Mouse (Mus musculus): ENCODE results near the gene Pdxp.
"Not testable (repeated sequence)": the region's sequence is repeated elsewhere in the genome, so short reads cannot be mapped to it uniquely, and the experiment has no call there.

Pdxp gene

DNA sequence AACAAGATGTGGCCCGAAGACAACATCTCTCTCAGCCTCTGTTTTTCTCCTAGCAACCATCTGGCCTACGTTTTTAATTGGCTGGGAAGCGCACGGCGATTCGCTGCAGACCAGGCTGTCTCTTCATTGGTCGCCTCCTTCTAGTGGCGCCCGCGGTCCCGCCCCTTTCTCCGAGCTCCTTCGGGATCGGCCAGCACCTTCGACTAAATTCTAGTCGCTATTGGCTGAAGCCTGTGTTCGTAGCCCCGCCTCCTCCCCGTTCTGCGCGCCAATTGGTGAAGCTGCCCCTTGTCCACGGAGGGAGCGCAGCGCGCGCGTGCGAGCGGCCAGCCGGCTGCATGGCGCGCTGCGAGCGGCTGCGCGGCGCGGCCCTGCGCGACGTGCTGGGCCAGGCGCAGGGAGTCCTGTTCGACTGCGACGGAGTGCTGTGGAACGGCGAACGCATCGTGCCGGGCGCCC lies at the start of gene Pdxp:
Gene Pdxp, plus strand, starts transcription at position 288 of the 459 bp plus-strand sequence.
- peak; percentile 96 to 98 for DNase-seq (ENCODE audit: low spot score in 2 of 2)

DNA sequence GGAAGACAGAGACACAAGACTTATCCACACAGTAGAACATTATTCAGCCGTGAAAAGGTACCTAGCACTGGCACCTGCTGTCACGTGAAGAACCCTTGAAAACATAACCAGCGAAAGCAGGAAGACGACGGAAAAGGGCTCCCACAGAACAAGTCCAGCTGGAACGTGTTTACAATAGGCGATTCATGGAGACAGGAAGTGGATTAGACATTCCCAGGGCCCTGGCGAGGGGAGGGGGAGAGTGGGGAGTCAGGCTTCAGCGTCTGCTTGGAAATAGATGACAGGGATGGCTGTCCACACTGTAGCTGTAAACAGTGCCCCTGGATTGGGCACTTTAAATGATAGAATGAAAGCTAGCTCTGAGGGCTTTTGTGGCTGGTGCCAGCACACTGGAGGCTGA lies 45.3 kb upstream of the Pdxp start:
- peak in 1 of 2 experiments; percentile 26 for DNase-seq (ENCODE audit: low spot score in 2 of 2)

DNA sequence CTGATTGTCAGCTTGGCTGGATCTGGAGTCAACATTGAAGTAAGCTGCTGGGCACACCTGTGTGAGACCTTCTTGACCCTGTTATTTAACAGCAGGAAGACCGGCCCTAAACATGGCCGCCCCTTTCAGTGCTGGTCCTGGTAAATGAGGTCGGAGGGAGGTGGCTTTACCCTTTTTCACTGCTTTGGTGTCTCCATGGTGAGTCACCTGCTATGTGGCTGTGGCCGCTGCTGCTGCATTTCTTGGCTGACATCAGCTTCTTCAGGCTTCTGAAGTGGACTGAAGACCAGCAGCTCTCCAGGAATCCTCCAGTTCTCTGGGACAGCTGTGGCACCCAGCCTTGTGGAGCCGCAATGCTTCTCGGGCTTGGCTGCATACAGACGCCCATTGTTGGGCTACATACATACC lies 44.9 kb upstream of the Pdxp start:
- DNase-seq (ENCODE audit: low spot score in 2 of 2): no peak

DNA sequence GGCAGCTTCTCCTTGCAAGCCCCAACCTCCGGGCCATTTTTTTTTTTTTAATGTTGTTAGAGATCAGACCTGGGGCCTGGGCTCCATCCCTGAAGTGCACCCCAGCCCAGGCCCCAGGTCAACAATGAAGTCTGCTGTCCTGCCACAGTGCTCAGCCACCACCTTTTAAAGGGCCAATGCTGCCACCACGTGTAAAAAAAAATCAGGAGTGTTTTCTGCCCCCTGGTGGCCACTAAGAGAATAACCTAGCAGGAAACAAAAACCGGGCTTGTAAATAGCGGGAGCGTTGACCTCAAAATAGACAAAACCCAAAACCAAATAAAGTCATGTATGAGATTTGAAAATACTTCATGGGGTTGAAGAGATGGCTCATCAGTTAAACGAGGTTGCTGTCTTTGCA lies 43.9 kb upstream of the Pdxp start:
- peak; percentile 29 to 59 for DNase-seq (ENCODE audit: low spot score in 2 of 2)

DNA sequence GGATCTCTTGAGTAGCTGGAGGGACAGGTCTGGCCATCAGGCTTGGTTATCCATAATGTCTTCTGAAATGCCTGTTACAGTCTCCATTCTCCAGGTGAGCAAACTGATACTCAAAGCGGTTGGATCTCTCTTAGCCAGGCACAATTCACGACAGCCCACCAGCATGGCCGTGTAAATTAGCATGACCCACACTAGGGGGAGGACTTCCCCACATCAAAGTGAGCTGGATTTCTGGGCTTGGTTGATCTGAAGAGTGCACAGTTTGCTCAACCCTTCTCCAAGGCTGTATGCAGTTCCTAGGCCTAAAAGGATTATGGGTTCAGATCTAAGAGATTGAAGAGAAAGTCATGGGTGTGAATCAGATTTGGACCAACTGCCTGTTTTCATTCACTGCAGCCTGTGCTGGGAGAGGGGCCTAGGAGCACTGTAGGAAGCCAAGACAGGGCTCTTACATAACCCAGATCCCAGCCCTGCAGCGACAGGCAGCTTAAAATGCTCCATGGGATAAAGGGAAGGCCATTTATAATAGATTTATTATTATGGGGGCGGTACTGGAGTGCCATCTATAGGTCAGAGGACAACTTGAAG lies 41.6 kb upstream of the Pdxp start:
- DNase-seq (ENCODE audit: low spot score in 2 of 2): no peak

DNA sequence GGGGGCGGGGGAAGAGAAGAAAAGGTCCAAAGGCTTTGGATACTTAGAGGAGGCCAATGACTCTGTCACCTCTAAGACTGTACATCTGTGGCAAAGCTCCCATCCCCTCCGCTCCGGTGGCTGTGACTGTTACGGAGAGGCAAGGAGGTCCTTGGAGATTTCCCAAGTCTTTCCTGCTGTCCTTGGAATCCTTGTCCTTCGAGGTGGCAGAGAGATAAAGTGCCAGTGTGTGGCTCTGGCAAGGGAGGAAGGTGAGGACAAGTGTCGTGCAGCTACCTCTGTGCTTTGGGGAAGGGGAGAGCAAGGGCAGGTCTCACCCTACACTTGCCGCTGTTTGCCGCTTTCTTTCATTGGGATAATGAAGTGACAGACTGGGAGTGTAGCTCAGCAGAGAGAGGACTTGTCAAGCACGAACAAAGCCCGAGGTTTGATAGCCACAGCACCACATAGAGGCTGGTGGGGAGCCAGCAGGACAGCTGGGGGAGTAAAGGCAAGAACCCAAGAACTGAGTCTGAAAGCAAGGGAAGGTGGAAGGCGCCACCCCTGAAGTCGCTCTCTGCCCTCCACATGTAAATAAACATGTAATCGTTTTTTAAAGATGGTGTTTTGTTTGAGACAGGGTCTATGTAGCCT lies 39.8 kb upstream of the Pdxp start:
- DNase-seq (ENCODE audit: low spot score in 2 of 2): no peak

DNA sequence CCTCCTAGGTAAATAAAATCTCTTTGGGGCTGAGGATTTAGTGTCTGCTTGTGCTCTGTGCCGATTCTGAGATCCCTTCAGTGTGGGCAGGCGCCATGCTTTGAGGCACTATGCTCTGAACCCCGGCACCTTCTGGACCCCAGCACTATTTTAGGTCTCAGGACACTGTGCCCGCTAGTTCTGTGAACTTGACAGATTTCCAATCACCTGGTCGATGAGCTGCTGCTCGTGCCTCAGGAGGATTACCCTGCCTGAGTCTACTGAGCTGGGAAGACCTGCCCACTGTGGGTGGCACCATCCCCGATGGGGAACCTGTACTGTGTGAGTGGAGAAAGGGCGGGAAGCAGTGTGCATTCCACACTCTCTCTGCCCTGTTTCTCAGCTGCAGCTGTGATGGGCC lies 38.7 kb upstream of the Pdxp start:
- no peak for DNase-seq (ENCODE audit: low spot score in 2 of 2)

DNA sequence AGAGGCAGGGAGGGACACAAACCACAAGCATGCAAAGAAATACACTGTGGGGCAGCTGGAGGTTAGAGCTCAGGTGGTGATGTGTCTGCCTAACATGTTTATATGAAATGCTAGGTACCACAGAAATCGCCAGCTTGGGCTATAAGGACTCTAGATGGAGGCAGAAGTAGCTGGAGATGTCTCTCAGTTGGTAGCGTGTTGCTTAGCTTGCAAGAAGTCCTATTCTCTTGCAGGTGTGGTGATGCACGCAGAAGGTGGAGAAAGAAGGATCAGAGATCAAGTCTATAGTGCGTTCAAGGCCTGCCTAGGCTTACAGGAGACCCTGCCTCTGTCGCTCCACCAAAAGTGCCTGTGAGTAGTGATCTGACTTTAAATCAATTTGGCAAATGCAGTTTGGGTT lies 38.2 kb upstream of the Pdxp start:
- no peak for DNase-seq (ENCODE audit: low spot score in 2 of 2)

DNA sequence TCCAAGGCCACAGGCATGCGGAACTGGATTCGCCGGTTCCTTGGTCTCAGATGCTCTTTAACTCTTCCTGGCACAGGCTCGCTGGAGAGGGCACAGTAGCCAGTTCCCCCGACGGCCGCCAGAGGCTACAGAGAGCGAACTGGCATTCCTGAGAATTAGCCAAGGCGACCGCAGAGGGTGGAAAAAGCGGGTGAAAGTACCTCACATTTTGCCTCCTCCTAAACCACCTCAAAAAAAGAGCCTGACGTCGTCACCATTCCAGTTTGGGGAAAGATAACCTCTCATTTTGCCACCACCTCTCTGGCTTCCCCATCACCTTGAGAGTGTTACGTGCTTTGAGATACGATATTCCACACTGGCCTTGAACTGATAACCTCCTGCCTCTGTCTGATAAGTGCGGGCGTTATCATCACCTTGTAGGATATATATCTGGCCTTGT lies 37.4 kb upstream of the Pdxp start:
- peak; percentile 70 to 82 for DNase-seq (ENCODE audit: low spot score in 2 of 2)

DNA sequence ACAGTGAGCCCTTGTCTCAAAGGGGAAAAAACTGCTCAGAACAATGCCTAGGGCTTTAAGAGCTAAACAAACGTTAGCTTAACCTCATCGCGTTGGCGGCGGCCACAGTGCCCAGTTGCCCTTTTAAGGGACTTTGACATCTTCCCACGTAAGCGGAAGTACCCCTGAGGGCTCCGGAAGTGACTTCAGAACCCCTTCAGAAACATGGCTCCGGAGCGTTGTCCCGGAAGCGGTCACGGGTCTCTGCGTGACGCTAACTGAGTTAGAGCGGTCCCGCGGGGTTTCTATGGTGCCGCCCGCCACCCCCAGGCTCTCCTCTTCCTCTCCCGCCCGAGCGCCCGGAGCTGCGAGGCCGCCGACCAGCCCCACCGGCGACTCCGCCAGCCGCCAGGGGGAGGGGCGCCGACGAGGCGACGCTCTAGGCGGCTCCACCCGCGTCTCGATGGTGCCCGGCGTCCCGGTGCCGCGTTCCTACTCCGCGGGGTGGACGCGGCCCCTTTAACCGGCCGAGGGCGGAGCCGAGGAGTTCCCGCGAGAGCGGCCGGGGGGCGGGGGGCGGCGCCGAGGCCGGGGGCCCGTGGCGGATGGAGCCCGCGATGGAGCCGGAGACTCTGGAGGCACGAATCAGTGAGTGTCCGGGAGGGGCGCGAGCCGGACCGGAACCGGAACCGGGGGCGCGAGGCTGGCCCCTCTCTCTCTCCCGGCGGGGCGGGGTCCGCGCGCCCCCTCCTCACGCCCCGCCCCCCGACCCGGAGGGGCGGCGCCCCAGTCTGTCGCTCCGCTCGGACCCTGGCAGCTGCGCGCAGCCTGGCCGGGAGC lies 36.5 kb upstream of the Pdxp start, which contains the start of gene Gga1:
Gene Gga1, plus strand, starts transcription at position 200 of the 819 bp plus-strand sequence.
- peak; percentile 95 to 98 for DNase-seq (ENCODE audit: low spot score in 2 of 2)

DNA sequence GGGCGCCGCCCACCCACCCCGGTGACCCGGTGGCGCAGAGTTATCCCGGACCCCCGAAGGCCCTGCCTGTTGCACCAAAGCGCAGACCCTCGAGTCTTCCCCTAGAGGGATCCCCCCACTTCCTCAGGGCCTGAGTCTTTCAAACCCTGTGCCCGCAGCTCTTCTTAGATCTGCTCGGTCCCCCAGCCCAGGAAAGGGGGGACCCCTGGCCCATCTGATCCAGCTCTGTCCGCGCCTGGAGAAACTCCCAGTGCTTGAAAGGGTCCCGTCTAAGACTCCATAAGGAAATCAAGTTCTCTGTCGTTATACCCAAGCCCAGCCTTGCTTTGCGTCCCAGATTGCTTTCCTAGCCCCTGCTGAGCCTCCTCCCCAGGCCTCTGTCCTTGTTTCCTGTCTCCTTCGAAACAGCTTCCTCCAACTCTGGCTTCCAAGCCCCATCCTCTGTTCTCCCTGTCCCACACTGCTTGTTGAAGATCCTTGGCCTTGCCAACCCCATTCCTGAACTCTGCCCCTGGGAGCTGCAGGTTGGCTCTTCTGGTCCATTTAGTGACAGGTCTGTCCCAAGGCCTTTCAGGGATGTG lies 35.8 kb upstream of the Pdxp start:
- DNase-seq (ENCODE audit: low spot score in 2 of 2): peak in 1 of 2 experiments; percentile 14

DNA sequence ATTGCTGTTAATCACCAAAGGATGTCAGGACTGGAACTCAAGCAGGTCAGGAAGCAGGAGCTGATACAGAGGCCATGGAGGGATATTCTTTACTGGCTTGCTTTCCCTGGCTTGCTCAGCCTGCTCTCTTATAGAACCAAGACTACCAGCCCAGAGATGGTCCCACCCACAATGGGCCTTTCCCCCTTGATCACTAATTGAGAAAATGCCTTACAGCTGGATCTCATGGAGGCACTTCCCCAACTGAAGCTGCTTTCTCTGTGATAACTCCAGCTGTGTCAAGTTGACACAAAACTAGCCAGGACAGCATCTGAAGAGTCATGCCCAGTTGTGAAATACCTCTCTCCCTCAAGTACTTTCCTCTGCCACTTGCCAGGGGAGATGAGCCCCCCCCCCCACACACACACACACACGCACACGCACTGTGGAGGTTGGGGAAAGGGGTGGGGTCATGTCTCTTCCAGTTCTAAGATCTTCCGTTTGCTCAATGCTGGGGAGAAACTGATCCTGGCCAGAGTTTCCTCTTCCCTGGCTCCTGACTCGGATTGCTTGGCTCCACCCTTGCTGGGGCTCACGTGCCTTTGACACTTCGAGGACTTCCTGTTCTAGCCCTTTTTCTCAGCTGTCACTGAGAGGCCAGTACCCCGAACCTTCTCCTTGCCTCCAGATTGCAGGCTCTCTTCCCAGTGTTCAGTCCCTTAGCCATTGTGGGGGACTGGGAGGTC lies 34.8 kb upstream of the Pdxp start:
- not testable (repeated sequence) for DNase-seq (ENCODE audit: low spot score in 2 of 2)

DNA sequence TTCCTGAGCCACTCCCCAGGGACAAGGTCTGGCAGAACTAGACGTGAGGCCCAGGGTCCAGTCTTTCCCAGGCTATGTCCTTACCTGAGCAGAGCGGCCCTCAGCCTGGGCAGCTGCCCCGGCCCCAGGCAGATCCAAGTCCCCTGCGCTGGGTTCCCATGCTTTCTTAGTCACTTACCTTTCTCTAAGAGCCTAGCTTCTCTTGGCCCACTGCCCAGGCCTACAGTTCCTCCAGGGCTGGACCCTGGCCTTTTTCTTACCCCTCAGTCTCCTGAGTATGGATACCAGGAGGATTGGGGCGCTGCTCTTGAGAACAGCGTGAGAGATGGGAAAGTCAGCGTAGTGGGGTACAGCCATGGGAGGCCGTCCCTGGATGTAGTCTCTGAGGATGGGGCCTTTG lies 33.3 kb upstream of the Pdxp start:
- no peak for DNase-seq (ENCODE audit: low spot score in 2 of 2)

DNA sequence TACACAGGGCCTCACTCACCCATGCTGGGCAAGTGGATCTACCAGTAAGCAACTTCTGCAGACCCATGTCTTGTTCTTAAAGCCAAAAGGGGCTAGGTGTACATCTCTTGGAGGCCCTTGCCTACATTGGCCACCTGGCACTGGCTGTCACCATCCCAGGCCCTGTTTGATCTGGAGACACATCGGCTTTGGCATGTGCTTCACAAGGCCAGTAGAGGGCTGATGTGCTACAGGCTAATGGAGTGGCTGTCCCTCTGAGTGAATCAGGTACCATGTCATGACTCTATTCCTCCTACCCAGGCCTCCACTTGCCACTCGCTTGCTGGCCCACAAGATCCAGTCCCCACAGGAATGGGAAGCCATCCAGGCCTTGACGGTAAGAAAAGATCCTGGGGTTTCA lies 31.9 kb upstream of the Pdxp start:
- no peak for DNase-seq (ENCODE audit: low spot score in 2 of 2)

DNA sequence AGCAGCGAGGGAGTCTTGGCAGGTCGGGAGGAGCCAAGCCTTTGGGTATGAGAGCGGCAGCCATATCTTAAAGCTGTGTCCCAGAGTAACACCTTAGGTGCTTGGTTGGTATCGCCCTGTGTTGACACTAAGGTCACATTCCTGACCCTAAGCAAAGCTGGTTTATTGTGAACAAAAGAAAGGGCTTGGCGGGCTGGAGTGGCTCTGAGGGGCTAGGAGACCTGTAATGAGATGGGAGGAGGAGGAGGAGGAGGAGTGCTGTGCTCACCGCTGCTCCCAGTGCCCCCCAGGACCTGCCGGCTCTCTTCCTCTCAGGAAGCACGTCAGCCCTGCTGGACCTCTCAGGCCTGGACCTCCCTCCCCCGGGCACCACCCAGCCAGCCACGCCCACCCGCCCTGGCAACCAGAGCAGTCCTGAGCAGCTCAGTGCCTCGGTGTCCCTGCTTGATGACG lies 24.3 kb upstream of the Pdxp start:
- DNase-seq (ENCODE audit: low spot score in 2 of 2): no peak

DNA sequence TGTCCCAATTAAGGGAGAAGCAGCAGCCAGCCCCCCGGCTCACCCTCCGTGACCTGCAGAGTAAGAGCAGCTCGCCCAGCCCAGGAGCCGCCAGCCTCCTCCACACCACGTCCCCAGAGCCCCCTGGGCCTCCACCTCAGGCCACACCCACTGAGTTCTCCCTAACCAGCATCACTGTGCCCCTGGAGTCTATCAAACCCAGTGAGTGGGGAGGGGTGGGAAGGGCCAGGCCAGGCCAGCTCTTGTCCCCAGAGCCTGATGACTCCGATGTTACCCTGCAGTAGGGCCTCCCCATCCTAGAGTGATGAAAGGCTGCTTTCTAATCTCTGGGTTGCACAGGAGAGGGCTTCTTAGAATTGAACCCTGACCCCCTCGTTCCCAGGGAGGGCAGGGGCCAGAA lies 21.3 kb upstream of the Pdxp start:
- DNase-seq (ENCODE audit: low spot score in 2 of 2): no peak

DNA sequence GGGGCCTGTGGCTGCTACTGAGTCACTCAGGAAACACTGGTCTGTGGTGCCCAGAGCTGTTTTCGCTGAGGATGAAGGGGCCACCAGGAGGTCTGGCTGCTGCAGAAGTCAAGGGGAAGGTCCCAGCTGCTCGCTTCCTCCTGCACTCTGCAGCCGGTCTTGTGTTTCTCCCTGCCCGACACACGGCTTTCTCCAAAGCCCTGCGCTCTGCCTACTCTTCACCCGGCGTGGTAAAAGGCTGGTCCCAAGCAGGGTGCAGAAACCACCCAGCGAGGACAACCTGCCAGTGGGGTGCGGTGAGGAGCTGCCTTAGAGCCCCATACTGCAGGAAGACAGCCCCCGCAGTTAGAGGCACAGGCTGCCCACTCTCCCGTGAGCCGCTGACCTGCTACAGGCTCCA lies 19.0 kb upstream of the Pdxp start:
- no peak for DNase-seq (ENCODE audit: low spot score in 2 of 2)

DNA sequence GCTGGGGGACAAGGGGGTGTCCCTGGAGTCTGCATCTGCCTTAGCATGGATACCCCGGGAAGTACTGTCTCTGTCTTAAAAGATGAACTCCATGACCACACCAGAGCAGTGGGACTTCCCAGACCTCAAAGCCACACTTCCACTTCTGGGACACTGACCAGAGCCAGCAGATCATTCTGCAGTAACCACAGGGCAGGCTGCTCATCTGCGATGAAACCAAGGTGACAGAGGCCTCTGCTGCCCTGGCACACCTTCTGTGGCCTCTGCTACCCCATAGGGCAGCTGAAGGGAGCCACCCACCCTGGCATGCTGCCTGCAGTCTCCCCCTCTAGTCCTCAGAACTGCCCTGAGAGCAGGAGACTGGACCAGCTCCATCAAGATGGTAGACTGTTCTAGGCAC lies 18.0 kb upstream of the Pdxp start:
- DNase-seq (ENCODE audit: low spot score in 2 of 2): no peak

DNA sequence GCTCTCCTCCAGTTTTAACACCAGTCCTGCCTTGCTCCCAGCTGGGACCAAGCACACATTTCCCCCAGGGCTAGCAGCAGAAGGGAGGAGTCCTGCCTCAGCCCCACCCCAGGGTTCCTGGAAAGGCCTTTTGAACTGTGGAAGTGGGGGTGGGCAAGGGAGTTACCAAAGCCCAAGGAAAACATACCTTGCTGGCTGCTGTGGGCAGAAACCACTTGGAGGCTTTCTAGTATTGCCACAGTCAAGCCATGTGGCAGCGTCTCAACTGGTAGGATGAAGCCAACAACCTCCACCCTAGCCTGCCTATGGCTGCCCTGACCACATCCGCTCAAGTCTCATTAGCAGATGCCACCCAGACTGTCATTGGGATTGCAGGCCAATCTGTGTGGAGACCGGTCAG lies 17.6 kb upstream of the Pdxp start:
- DNase-seq (ENCODE audit: low spot score in 2 of 2): no peak

DNA sequence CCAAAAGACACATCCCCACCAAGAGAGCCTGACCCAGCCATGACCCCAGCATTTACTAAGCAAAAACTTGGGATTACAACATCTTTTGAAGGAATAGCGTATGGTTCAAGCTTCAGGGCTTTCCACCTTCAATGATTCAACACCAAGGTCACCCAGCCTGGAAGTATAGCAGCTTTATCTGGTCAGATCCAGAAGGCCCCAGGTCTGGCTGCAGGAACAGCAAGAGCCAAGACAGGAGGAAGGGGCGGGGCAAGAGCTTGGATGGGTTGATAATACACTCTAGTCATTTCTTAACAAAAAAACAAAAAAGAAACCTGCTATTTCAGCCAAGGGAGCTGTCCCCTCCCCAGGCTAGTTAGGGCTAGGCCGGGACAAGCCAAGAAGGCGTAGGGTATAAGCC lies 16.2 kb upstream of the Pdxp start:
- no peak for DNase-seq (ENCODE audit: low spot score in 2 of 2)

DNA sequence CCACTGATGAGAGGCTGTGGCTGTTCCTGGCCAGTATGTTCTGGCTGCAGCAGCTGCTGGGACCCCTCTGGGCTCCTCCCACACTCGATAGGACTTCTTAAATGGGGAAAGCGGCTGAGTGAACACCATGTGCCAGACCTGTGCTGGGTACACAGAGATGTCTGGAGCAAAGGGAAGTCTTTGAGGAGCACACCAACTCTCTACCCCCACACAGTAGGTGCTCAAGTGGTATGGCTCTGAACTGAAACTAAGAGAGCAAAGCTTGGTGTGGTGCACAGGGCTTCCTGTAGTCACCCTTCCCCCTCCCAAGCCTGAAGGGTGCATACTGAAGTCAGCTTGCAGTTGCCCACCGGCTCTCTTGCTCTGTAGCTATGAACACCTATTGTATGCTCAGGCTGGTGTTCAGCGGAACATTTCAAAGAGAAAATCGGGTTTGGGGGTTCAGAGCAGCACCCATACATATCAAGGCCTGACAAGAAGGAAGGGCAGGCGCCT lies 15.2 kb upstream of the Pdxp start:
- no peak for DNase-seq (ENCODE audit: low spot score in 2 of 2)

DNA sequence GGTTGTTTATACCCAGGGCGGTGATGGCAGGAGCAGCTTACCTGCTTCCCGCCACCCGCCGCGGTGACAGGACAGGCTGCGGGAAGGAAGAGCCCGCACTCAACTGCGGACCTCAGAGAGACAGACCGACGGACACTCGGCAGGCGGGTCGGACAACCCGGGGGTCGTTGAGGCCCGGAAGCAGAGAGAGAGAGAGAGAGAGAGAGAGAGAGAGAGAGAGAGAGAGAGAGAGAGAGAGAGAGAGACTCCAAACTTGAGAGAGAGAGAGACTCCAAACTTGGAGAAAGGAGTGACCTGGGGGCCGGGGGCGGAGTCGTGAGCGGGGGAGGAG lies 14.3 kb upstream of the Pdxp start, which contains the start of gene Gm49510:
Gene Gm49510, plus strand, starts transcription at position 259 of the 331 bp plus-strand sequence.
- DNase-seq (ENCODE audit: low spot score in 2 of 2): peak in 1 of 2 experiments; percentile 9

Data from right cerebral cortex, adult 2 months (tissue).